Mouse (Mus musculus): ENCODE results near the gene Cela2a.

- TF ChIP-seq POLR2A (IDR thresholded peaks at IDR 0.05; ENCODE audit: insufficient read depth, low read depth, low read length) (no peak), CTCF (IDR thresholded peaks at IDR 0.05; ENCODE audit: insufficient read depth, low read depth, low read length) (no peak)
Observed at GRCm38 (mm10) chr4:141767353-141768036, 58.5 kb downstream of the Cela2a start.

Measured in olfactory bulb, adult 2 months (tissue).